Mouse (Mus musculus) spleen, adult 2 months (tissue): ENCODE results near the gene Slc26a9.

ENCODE experiments used
- CTCF ChIP-seq: fragments of 200-500 bp; IDR thresholded peaks from 2 replicates; pipeline ENCODE4 v1.5.1; 2011; ENCODE audit warnings: mild to moderate bottlenecking, inconsistent platforms; ENCODE audit not compliant: insufficient read depth, insufficient read length, insufficient replicate concordance; ENCODE audit errors: extremely low read depth
- POLR2A ChIP-seq: fragments of 200-500 bp; IDR thresholded peaks from 2 replicates; pipeline ENCODE4 v1.6.1; 2011; ENCODE audit warnings: low read depth, low read length, inconsistent platforms

- no peak for TF ChIP-seq CTCF
- no peak for TF ChIP-seq POLR2A
These were observed 15.0 kb downstream of the Slc26a9 start for GRCm38 (mm10) chr1:131758796-131759195.
